Comparison of ENCODE assay signal across 1 mouse cellular context in the genomic region with DNA sequence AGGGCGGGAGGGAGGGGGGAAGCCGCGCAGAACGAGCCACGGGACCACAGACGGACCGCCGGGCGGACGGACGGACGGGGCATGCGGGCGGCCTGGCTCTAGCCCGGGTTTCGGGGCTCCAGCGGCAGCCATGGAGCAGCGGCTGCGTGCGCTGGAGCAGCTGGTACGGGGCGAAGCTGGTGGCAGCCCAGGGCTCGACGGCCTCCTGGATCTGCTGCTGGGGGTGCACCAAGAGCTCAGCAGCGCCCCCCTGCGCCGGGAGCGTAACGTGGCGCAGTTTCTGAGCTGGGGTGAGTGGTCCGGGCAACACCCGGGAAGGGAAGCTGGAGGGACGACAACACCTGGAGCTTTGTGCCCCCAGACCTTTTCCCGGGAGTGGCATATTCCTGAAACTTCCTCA.
A peak's percentile ranks its signal among the peaks of the same experiment; 100 is the strongest.
TF ChIP-seq lines count a peak whose summit lies in the region.

No protein-coding gene starts in this region.

TF ChIP-seq in CH12.LX, 34 proteins besides CTCF, POLR2A, EP300 and RAD21:
- TF ChIP-seq IRF4 (IDR thresholded peaks at IDR 0.05; ENCODE audit: low read depth, low read length) (0 out of 2 replicates have a peak, but pooled peaks have one; percentile 15), SIN3A (IDR thresholded peaks at IDR 0.05; ENCODE audit: low read length) (no peak), SMC3 (IDR thresholded peaks at IDR 0.05; ENCODE audit: low read depth, low read length) (peak; percentile 60), UBTF (IDR thresholded peaks at IDR 0.05; ENCODE audit: low read depth, low read length) (0 out of 2 replicates have a peak, but pooled peaks have one; percentile 30)
